Mouse (Mus musculus) lung, embryonic 16.5 days (tissue): ENCODE measurements at regions not wholly inside any gene's neighbourhood (a gene's known extent, or its start where the extent isn't known, plus 50 kb on each side); places are given as distances from the start of the nearest gene placed in this dataset.

Experiments used
- ATAC-seq: fragments of 200-750 bp; cut with Nextera tagmentation; 2 replicates; pipeline ENCODE4 v1.8.0; 2017; ENCODE audit warnings: low read depth, mild to moderate bottlenecking, moderate library complexity
- H3K27ac ChIP-seq: fragments of 300-500 bp; sonication (generic); 2 replicates; pipeline ENCODE4 v1.5.1; 2014; ENCODE audit warnings: mild to moderate bottlenecking, control low read depth, low read length
- H3K27me3 ChIP-seq: fragments of 300-500 bp; sonication (generic); 2 replicates; pipeline ENCODE4 v1.6.1; 2014; ENCODE audit warnings: low read depth, low read length, mixed read lengths; ENCODE audit not compliant: control insufficient read depth, insufficient read depth
- H3K36me3 ChIP-seq: fragments of 300-500 bp; sonication (generic); 2 replicates; pipeline ENCODE4 v1.6.1; 2014; ENCODE audit warnings: low read length; ENCODE audit not compliant: control insufficient read depth, insufficient read depth
- H3K4me1 ChIP-seq: fragments of 300-500 bp; sonication (generic); replicated peaks from 2 replicates; pipeline ENCODE4 v1.6.1; 2014; ENCODE audit warnings: low read length, mixed read lengths; ENCODE audit not compliant: control insufficient read depth, insufficient read depth
- H3K4me2 ChIP-seq: fragments of 300-500 bp; sonication (generic); 2 replicates; pipeline ENCODE4 v1.6.1; 2014; ENCODE audit warnings: low read depth, low read length, control low read depth
- H3K4me3 ChIP-seq: fragments of 300-500 bp; sonication (generic); 2 replicates; pipeline ENCODE4 v1.5.1; 2014; ENCODE audit warnings: mild to moderate bottlenecking, low read length, control low read depth
- H3K9ac ChIP-seq: fragments of 300-500 bp; sonication (generic); 2 replicates; pipeline ENCODE4 v1.6.1; 2014; ENCODE audit warnings: low read length, control low read depth
- H3K9me3 ChIP-seq: fragments of 300-500 bp; sonication (generic); 2 replicates; pipeline ENCODE4 v1.6.1; 2016; ENCODE audit warnings: low read length; ENCODE audit not compliant: control insufficient read depth
- WGBS: fragments of 180-500 bp; shearing (Covaris S2); extraction: QIAGEN DNeasy Blood & Tissue Kit; methylation state at CpG from one replicate; pipeline ENCODE4 v1.1.7; 2014; 5-methylcytosine and 5-hydroxymethylcytosine counted together

DNA sequence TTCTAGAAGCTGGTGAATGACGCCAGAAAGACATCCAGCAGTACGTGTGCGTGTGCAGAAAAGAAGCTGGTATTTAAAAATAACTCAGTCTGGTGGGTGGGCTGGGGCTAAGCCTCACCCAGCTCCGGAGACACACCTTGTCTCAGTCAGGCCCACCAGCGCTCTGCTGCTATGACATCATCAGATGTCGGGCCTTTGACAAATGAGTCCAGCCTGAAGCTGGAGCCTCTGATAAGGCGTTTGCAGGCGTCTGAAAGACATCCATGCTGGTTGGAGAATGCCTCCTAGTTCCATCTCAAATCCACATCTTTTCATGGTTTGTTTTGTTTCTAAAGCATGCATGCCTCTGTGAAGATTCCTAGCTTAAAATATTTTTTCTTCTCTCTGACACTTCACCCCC is 344.2 kb downstream of the H2al1j start:
- H3K36me3 ChIP-seq = no peaks in the 10 kb centered on the region
- no peak overlapping the region for H3K9ac ChIP-seq
- H3K27ac ChIP-seq = no peak overlapping the region
- no peaks in the 10 kb centered on the region for H3K4me1 ChIP-seq
- no peak overlapping the region for H3K4me3 ChIP-seq
- no peaks in the 10 kb centered on the region; the same call in 1 of the 2 replicates for H3K27me3 ChIP-seq
- H3K9me3 ChIP-seq = no peaks in the 10 kb centered on the region
- no peak for ATAC-seq
- 33% methylated on average over 8 of the region's 8 CpGs for WGBS
- no peak overlapping the region for H3K4me2 ChIP-seq

- Histone ChIP-seq H3K9ac (no peak overlapping the region), H3K27me3 (no peaks in the 10 kb centered on the region; the same call in 1 of the 2 replicates), H3K9me3 (no peaks in the 10 kb centered on the region), H3K36me3 (no peaks in the 10 kb centered on the region), H3K4me1 (no peaks in the 10 kb centered on the region), H3K4me2 (no peak overlapping the region), H3K4me3 (no peak overlapping the region), H3K27ac (no peak overlapping the region)
- ATAC-seq = no peak
- 40% methylated on average over 2 of the region's 2 CpGs for WGBS
Observed at GRCm38 (mm10) chrX:11678086-11678485, 350.5 kb downstream of the H2al1j start.

- Histone ChIP-seq H3K27me3 (no peaks in the 10 kb centered on the region; the same call in 1 of the 2 replicates), H3K9me3 (no peaks in the 10 kb centered on the region), H3K36me3 (no peaks in the 10 kb centered on the region), H3K9ac (no peak overlapping the region), H3K4me1 (no peaks in the 10 kb centered on the region), H3K4me3 (no peak overlapping the region), H3K4me2 (no peak overlapping the region), H3K27ac (no peak overlapping the region)
- ATAC-seq = no peak
- WGBS = 72% methylated on average over 2 of the region's 2 CpGs
Observed at GRCm38 (mm10) chrX:11681274-11681673, 353.7 kb downstream of the H2al1j start.

DNA sequence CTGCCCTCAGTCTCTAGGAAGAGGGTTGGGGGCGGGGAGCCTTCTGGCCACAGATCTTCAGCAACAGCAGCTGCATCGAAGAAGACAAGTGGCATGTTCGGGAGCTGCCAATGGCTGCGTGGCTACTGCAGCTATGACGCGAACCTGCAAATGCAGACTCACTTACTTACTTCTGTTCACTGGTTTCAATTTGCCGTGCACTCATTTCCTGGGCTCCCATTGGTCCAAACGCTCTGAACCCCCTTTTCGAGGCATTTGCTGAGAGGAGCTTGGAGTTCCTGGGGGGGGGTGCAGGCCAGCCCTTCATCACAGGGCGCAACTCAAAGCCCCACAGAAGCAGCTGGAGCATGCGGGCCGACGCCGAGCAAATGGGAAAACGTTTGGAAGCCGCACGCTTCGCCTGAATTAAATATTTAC is 362.4 kb downstream of the H2al1j start:
- Histone ChIP-seq H3K27me3 (no peaks in the 10 kb centered on the region), H3K4me1 (no peaks in the 10 kb centered on the region; the same call in 1 of the 2 replicates), H3K4me2 (peak overlapping the region; percentile 52), H3K36me3 (no peaks in the 10 kb centered on the region), H3K9me3 (no peaks in the 10 kb centered on the region), H3K4me3 (peak overlapping the region; percentile 20; the same call in 1 of the 2 replicates), H3K9ac (peak overlapping the region; percentile 24; the same call in 1 of the 2 replicates), H3K27ac (no peak overlapping the region)
- peak; percentile 56; the same call in 1 of the 2 replicates for ATAC-seq
- WGBS = 33% methylated on average over 18 of the region's 18 CpGs

DNA sequence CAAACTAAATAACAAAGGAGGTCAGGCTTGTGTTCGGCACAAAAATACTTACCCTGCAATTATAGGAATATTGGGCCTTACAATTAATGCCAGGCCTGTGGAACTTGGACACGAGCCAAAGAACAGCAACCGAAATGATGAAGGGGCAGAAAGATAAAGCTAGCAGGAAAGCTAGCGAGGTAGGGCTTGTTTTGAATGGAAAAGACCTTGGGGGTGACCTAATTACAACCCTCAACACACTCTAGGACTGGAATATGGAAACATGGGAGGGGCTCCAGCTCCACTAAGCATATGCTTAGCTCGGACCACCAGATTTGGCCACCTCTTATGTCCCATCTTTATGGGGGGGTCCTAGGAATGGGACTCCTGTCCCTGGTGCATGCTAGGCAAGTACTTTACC is 362.8 kb downstream of the H2al1j start:
- ATAC-seq = peak; percentile 12; the same call in 1 of the 2 replicates
- no peaks in the 10 kb centered on the region for H3K36me3 ChIP-seq
- no peaks in the 10 kb centered on the region for H3K9me3 ChIP-seq
- no peak overlapping the region for H3K9ac ChIP-seq
- WGBS = 34% methylated on average over 5 of the region's 5 CpGs
- H3K27me3 ChIP-seq = no peaks in the 10 kb centered on the region
- H3K27ac ChIP-seq = no peak overlapping the region
- H3K4me3 ChIP-seq = no peak overlapping the region
- H3K4me2 ChIP-seq = peak overlapping the region; percentile 52
- H3K4me1 ChIP-seq = no peaks in the 10 kb centered on the region; the same call in 1 of the 2 replicates

GRCm38 (mm10) chrX:11691019-11691418 is 363.4 kb downstream of the H2al1j start:
- no peak overlapping the region for H3K4me2 ChIP-seq
- ATAC-seq = no peak
- H3K9me3 ChIP-seq = no peaks in the 10 kb centered on the region
- H3K9ac ChIP-seq = no peak overlapping the region
- H3K27me3 ChIP-seq = no peaks in the 10 kb centered on the region
- H3K27ac ChIP-seq = no peak overlapping the region
- WGBS = 48% methylated on average over 4 of the region's 4 CpGs
- H3K36me3 ChIP-seq = no peaks in the 10 kb centered on the region
- H3K4me1 ChIP-seq = no peaks in the 10 kb centered on the region; the same call in 1 of the 2 replicates
- no peak overlapping the region for H3K4me3 ChIP-seq

DNA sequence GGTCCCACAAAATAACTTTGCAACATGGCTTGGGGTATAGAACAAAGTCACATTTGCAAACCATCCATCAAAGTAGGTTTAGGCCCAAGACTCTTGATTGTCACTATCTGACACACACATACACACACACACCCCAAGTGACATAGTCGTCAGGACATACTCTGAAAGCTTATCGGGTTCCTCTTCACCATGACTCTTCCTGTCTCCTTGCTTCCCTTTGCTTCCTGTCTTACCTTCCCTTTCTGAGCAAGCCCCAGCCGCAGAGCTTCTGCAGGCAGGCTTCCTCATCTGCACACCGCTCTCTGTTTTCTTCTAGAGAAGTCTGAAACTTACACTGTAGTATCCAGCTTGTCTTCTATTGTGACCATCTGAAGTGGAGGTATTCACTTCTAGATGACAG is 368.9 kb downstream of the H2al1j start:
- no peaks in the 10 kb centered on the region; the same call in 1 of the 2 replicates for H3K4me1 ChIP-seq
- ATAC-seq = no peak
- 69% methylated on average over 4 of the region's 4 CpGs for WGBS
- H3K9me3 ChIP-seq = no peaks in the 10 kb centered on the region
- no peak overlapping the region for H3K27ac ChIP-seq
- H3K27me3 ChIP-seq = no peaks in the 10 kb centered on the region
- no peak overlapping the region for H3K4me2 ChIP-seq
- H3K4me3 ChIP-seq = no peak overlapping the region
- no peaks in the 10 kb centered on the region for H3K36me3 ChIP-seq
- no peak overlapping the region for H3K9ac ChIP-seq

GRCm38 (mm10) chrX:11701095-11701494 is 373.5 kb downstream of the H2al1j start:
- no peak for ATAC-seq
- Histone ChIP-seq H3K4me2 (no peak overlapping the region), H3K36me3 (no peaks in the 10 kb centered on the region), H3K27ac (no peak overlapping the region), H3K4me3 (no peak overlapping the region), H3K4me1 (no peaks in the 10 kb centered on the region), H3K9ac (no peak overlapping the region), H3K27me3 (no peaks in the 10 kb centered on the region; the same call in 1 of the 2 replicates), H3K9me3 (no peaks in the 10 kb centered on the region)
- WGBS = 86% methylated on average over 2 of the region's 2 CpGs

DNA sequence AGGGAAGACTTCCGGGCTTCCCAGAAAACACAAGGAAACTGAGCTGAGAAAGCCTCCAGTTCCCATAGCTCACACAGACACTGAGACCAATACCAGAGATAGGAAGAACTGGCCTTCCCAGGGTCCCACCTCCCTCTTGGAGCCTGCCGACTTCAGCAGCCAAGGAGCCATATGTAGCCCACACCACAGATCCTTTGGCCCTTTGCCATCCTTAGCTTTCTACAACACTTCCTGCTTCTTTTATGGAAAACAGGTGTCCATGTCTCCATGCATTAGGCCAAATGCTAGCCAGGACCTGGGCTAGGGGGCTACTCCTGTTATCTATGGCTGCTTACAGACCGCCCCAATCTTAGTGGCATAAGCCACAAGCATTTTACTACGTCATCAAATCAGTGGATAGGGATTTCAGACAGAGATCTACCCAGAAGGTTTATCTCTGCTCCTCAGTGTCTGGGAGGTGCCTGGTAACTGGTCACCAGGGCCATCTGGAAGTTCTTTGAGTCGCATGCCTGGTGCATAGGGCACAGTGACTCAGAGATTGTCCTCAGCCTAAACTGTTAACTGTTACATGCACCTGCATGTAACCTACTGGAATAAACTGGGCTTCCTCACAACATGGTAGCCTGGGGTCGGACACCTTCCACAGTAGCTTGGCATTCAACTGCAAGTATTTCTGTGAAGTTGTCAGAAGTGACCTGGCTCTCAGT is 378.4 kb downstream of the H2al1j start:
- 81% methylated on average over 6 of the region's 6 CpGs for WGBS

More for the DNA sequence above, 378.4 kb downstream of the H2al1j start:
- H3K9me3 ChIP-seq = no peaks in the 10 kb centered on the region
- no peaks in the 10 kb centered on the region for H3K36me3 ChIP-seq
- H3K4me2 ChIP-seq = no peak overlapping the region
- H3K27me3 ChIP-seq = no peaks in the 10 kb centered on the region; the same call in none of the 2 replicates
- H3K9ac ChIP-seq = no peak overlapping the region
- ATAC-seq = no peak
- no peak overlapping the region for H3K4me3 ChIP-seq
- H3K27ac ChIP-seq = no peak overlapping the region
- no peaks in the 10 kb centered on the region; the same call in 1 of the 2 replicates for H3K4me1 ChIP-seq
